Mouse (Mus musculus) bone marrow, adult 2 months (tissue): Measurements from ENCODE around the gene Ttf2.

Experiments
- CTCF ChIP-seq: fragments of 200-500 bp; IDR thresholded peaks from 2 replicates; pipeline ENCODE4 v1.5.1; 2011; ENCODE audit warnings: low read length, control low read depth; ENCODE audit not compliant: control insufficient read depth, insufficient read depth
- POLR2A ChIP-seq: fragments of 200-500 bp; IDR thresholded peaks from 2 replicates; pipeline ENCODE4 v1.6.1; 2011; ENCODE audit warnings: low read depth, mild to moderate bottlenecking, control low read depth, low read length, borderline replicate concordance; ENCODE audit not compliant: control insufficient read depth

- no peak for TF ChIP-seq POLR2A
- TF ChIP-seq CTCF: no peak
These were observed 58.4 kb downstream of the Ttf2 start for GRCm38 (mm10) chr3:100911026-100911425.
